Mouse (Mus musculus) adrenal gland, adult (tissue): ENCODE data around the gene Scamp5.

Source experiments
- DNase-seq, 2 experiments: peaks; one replicate each; pipeline ENCODE4 v3.0.0; 2022 to 2023; ENCODE audit warnings: low spot score in 1 of 2; ENCODE audit not compliant: inconsistent age in 2 of 2

Scamp5 gene

GRCm38 (mm10) chr9:57467896-57468549 is at the start of gene Scamp5:
Scamp5 (minus strand) TSS chr9:57468060.
- peak; percentile 90 to 94 for DNase-seq

GRCm38 (mm10) chr9:57517113-57517512 is 49.3 kb upstream of the Scamp5 start:
- DNase-seq = peak; percentile 43 to 85

- DNase-seq = no peak
These were observed 42.7 kb upstream of the Scamp5 start for GRCm38 (mm10) chr9:57510577-57510976.

GRCm38 (mm10) chr9:57505700-57506099 is 37.8 kb upstream of the Scamp5 start:
- DNase-seq = peak; percentile 87 to 91

- no peak for DNase-seq
These were observed 37.0 kb upstream of the Scamp5 start for GRCm38 (mm10) chr9:57504891-57505290.

- peak; percentile 67 to 82 for DNase-seq
These were observed 36.5 kb upstream of the Scamp5 start for GRCm38 (mm10) chr9:57504381-57504700.

GRCm38 (mm10) chr9:57503622-57504380 is 35.9 kb upstream of the Scamp5 start, which contains the start of gene Rpp25:
Rpp25 (plus strand) TSS chr9:57504026.
- peak; percentile 81 to 91 for DNase-seq

- no peak for DNase-seq
These were observed 35.2 kb upstream of the Scamp5 start for GRCm38 (mm10) chr9:57502911-57503621.

GRCm38 (mm10) chr9:57501861-57502260 is 34.0 kb upstream of the Scamp5 start:
- DNase-seq = peak in 1 of 2 experiments; percentile 21

GRCm38 (mm10) chr9:57501452-57501851 is 33.6 kb upstream of the Scamp5 start:
- no peak for DNase-seq

- DNase-seq = no peak
These were observed 30.7 kb upstream of the Scamp5 start for GRCm38 (mm10) chr9:57498536-57498935.

- no peak for DNase-seq
These were observed 29.4 kb upstream of the Scamp5 start for GRCm38 (mm10) chr9:57497236-57497635.

- no peak for DNase-seq
These were observed 27.1 kb upstream of the Scamp5 start for GRCm38 (mm10) chr9:57494970-57495369.

- DNase-seq = peak in 1 of 2 experiments; percentile 35
These were observed 25.7 kb upstream of the Scamp5 start for GRCm38 (mm10) chr9:57493532-57493931.

GRCm38 (mm10) chr9:57487807-57488206 is 19.9 kb upstream of the Scamp5 start:
- peak in 1 of 2 experiments; percentile 35 for DNase-seq

- DNase-seq = peak; percentile 80 to 94
These were observed 17.9 kb upstream of the Scamp5 start for GRCm38 (mm10) chr9:57485774-57486173.

- DNase-seq = no peak
These were observed 1.1 kb upstream of the Scamp5 start for GRCm38 (mm10) chr9:57468914-57469313.

- peak in 1 of 2 experiments; percentile 45 for DNase-seq
These were observed 539 bp downstream of the Scamp5 start for GRCm38 (mm10) chr9:57467271-57467771.

GRCm38 (mm10) chr9:57466101-57466500 is 1.8 kb downstream of the Scamp5 start:
- DNase-seq = no peak

- no peak for DNase-seq
These were observed 5.0 kb downstream of the Scamp5 start for GRCm38 (mm10) chr9:57462866-57463265.

- no peak for DNase-seq
These were observed 8.2 kb downstream of the Scamp5 start for GRCm38 (mm10) chr9:57459707-57460106.

- DNase-seq = no peak
These were observed 14.3 kb downstream of the Scamp5 start for GRCm38 (mm10) chr9:57453516-57453915.
